Mouse (Mus musculus): ENCODE data around the gene Crisp2.

Crisp2 gene

GRCm38 (mm10) chr17:40806953-40807572 is at the start of gene Crisp2:
TSS of gene Crisp2 (minus strand) at chr17:40807003.
- no peak for DNase-seq (ENCODE audit: low spot score)

DNA sequence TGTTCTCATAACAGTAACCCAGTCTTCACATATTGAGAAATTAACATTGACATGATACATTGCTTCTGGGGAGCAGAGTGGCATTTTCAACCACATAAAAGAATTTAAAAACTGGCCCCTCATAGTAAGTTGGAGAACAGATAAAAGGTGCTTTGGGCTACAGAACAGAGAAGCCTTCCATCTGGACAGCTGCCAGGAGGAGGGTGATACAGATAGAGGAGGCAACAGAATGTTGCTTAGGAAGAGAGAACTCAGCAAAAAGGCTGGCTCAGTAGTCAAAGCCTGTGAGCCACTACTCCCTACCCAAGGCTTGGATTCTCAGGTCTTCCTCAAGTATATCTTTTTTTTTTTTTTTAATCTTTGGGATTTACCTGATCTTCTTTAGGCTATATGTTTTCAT is 48.3 kb upstream of the Crisp2 start:
- no peak for DNase-seq (ENCODE audit: low spot score)

DNA sequence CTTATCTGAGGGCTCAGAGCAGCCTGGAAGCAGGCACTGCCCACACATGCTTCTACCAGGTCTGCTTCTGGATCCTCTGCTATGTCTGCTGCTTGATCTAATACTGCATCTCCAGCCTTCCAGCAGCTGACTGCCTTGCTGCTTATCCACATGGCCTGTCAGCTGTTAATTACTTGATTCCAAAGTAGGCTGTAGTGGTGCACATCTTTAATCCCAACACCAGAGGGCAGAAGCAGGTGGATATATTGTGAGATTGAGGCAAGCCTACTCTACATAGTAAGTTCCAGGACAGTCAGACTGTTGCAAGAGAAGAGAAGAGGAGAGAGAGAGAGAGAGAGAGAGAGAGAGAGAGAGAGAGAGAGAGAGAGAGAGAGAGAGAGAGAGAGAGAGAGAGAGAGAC is 30.5 kb upstream of the Crisp2 start:
- peak; percentile 84 for DNase-seq (ENCODE audit: low spot score)

GRCm38 (mm10) chr17:40831870-40832269 is 25.1 kb upstream of the Crisp2 start:
- no peak for DNase-seq (ENCODE audit: low spot score)

DNA sequence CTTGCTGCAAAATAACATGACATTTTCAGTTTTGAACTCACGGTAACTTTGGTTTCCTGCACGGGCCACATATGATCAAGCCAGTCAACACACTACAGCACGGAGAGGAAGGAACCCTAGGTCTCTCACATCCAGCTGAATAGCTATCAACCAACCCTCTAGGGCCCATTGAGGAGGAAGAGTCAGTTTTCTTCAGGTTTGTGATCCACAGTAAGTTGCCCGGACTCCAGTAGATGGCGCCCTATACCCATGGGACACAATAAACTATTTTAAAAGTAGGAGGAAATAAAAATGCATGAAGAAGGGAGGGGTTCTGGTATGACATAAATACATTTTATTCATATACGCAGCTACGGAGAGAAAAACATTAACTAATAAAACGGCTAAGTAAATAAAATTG is 17.7 kb upstream of the Crisp2 start:
- DNase-seq (ENCODE audit: low spot score): peak; percentile 60

- peak; percentile 59 for DNase-seq (ENCODE audit: low spot score)
Measured at GRCm38 (mm10) chr17:40823817-40824216, 17.0 kb upstream of the Crisp2 start.

DNA sequence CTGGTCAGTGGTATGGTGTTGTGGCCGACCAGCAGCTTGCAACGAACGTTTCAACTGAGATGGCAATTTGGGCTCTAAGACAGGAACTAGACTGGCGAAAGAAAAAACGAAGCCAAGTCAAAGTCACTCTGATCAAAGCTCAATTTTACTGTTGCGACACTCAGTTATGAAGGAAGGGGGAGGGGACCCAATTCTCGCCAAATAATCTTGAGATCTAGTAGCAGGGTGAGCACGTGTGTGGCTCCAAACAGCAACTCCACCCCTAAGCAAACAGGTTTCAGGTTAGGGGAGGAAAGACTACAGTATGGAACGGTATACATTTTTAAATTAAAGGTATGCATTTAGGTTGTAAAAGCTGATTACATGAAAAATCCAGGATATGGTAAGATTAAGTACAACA is 14.7 kb upstream of the Crisp2 start:
- peak; percentile 29 for DNase-seq (ENCODE audit: low spot score)

GRCm38 (mm10) chr17:40817340-40817943 is 10.6 kb upstream of the Crisp2 start:
- no peak for DNase-seq (ENCODE audit: low spot score)

GRCm38 (mm10) chr17:40812259-40812658 is 5.5 kb upstream of the Crisp2 start:
- no peak for DNase-seq (ENCODE audit: low spot score)

GRCm38 (mm10) chr17:40811560-40811959 is 4.8 kb upstream of the Crisp2 start:
- DNase-seq (ENCODE audit: low spot score): no peak

- no peak for DNase-seq (ENCODE audit: low spot score)
Measured at GRCm38 (mm10) chr17:40810934-40811333, 4.1 kb upstream of the Crisp2 start, which contains the start of gene Rhag. TSS of gene Rhag (plus strand) at chr17:40811126.

- no peak for DNase-seq (ENCODE audit: low spot score)
Measured at GRCm38 (mm10) chr17:40808071-40808470, 1.3 kb upstream of the Crisp2 start.

GRCm38 (mm10) chr17:40806550-40806949 is 253 bp downstream of the Crisp2 start:
- DNase-seq (ENCODE audit: low spot score): peak; percentile 26

GRCm38 (mm10) chr17:40802707-40803340 is 4.0 kb downstream of the Crisp2 start:
- peak; percentile 12 for DNase-seq (ENCODE audit: low spot score)

GRCm38 (mm10) chr17:40793921-40794854 is 12.6 kb downstream of the Crisp2 start:
- DNase-seq (ENCODE audit: low spot score): no peak

DNA sequence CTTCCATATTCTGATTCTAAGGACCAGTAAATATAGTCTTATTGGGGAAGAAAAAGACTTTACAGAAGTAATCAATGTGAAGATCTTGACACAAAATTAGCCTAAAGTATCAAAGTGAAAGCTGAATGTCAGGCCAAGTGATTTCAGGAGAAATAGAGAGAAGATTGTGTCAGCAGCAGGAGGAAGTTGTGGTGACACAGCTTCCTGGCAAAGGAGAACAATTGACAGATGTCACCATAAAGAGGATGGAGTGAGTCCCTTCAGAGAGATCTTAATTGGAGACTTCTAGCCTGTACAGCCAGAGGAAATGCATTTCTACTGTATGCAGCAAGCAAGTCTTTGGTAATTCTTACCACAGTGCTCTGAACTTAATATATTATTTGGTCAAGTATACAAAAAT is 16.9 kb downstream of the Crisp2 start:
- DNase-seq (ENCODE audit: low spot score): no peak

GRCm38 (mm10) chr17:40767120-40767519 is 39.7 kb downstream of the Crisp2 start:
- no peak for DNase-seq (ENCODE audit: low spot score)

DNA sequence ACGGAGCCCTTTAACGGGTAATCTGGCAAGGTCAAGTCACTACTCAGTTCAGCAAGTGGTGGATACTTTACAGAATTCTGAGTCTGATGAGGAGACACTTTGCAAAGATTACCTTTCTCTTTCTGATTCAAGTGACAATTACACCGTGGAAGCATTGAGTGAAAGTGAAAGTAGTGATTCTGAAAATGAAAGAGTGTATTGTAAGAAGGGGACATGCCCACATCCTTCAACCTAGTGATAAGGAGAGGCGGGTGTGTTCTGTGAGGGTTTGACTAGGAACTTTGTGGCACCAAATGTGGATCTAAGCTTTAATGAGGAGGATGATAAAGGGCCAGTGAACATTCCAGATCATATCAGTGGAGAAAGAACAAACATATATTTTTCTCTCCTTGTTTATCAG is 43.1 kb downstream of the Crisp2 start:
- no peak for DNase-seq (ENCODE audit: low spot score)

DNA sequence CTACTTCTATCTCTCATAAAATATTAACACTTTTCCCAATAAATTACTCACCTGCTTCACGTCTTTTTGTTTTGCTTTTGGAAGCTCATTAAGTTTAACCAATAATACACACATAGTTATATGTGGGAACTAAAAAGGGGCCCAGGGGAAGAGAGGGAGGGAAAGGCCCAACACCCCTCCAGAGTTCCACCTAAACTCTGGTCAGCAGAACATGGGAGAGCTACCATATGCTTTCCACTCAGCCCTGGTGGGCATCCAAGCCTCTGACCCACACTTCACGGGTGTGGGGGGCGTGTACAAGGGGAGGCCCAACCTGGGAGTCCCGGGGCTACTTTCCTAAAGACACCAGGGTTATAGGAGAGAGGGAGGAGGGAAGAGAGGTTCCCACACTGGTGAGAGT is 75.1 kb downstream of the Crisp2 start:
- no peak for DNase-seq (ENCODE audit: low spot score)

GRCm38 (mm10) chr17:40731296-40731695 is 75.5 kb downstream of the Crisp2 start:
- no peak for DNase-seq (ENCODE audit: low spot score)

- no peak for DNase-seq (ENCODE audit: low spot score)
Measured at GRCm38 (mm10) chr17:40726820-40727219, 80.0 kb downstream of the Crisp2 start, which contains the start of gene Esp1. TSS of gene Esp1 (plus strand) at chr17:40727120.

- peak; percentile 16 for DNase-seq (ENCODE audit: low spot score)
Measured at GRCm38 (mm10) chr17:40717055-40717454, 89.7 kb downstream of the Crisp2 start.

All from adipocyte (in vitro differentiated cells).